Mouse (Mus musculus) lung, embryonic 15.5 days (tissue): ENCODE results near the gene Tmem131. TPM values are rescaled to one million over a fixed set of nuclear protein-coding genes. Genes with fewer than 3 reads are reported as not detected.

Experiments
- ATAC-seq: fragments of 200-750 bp; cut with Nextera tagmentation; 2 replicates; pipeline ENCODE4 v1.8.0; 2017; ENCODE audit warnings: moderate number of reproducible peaks, borderline replicate concordance; ENCODE audit not compliant: low FRiP score, low TSS enrichment; ENCODE audit errors: extremely low read depth
- H3K27ac ChIP-seq: fragments of 300-500 bp; sonication (generic); 2 replicates; pipeline ENCODE4 v1.5.1; 2015; ENCODE audit warnings: moderate library complexity, mild to moderate bottlenecking, inconsistent platforms
- H3K27me3 ChIP-seq: fragments of 300-500 bp; sonication (generic); 2 replicates; pipeline ENCODE4 v1.6.1; 2015; ENCODE audit warnings: inconsistent platforms
- H3K36me3 ChIP-seq: fragments of 300-500 bp; sonication (generic); 2 replicates; pipeline ENCODE4 v1.6.1; 2015; ENCODE audit warnings: inconsistent platforms
- H3K4me1 ChIP-seq: fragments of 300-500 bp; sonication (generic); 2 replicates; pipeline ENCODE4 v1.6.1; 2015; ENCODE audit warnings: inconsistent platforms
- H3K4me2 ChIP-seq: fragments of 300-500 bp; sonication (generic); 2 replicates; pipeline ENCODE4 v1.6.1; 2015; ENCODE audit warnings: inconsistent platforms, mild to moderate bottlenecking, moderate library complexity
- H3K4me3 ChIP-seq: fragments of 300-500 bp; sonication (generic); 2 replicates; pipeline ENCODE4 v1.5.1; 2015; ENCODE audit warnings: mild to moderate bottlenecking, inconsistent platforms
- H3K9ac ChIP-seq: fragments of 300-500 bp; sonication (generic); 2 replicates; pipeline ENCODE4 v1.6.1; 2015; ENCODE audit warnings: inconsistent platforms
- H3K9me3 ChIP-seq: fragments of 300-500 bp; sonication (generic); 2 replicates; pipeline ENCODE4 v1.6.1; 2016; ENCODE audit warnings: inconsistent platforms
- WGBS: fragments of 180-500 bp; shearing (Covaris S2); methylation state at CpG from one replicate; pipeline ENCODE4 v1.1.7; 2015; 5-methylcytosine and 5-hydroxymethylcytosine counted together
- polyA plus RNA-seq: library from polyadenylated mRNA; unstranded; fragments of >200 nt; fragmentation: Nextera tagmentation; extraction: Ambion mirVana; gene quantifications from 2 replicates; pipeline ENCODE4 v1.2.1, GENCODE M21; 2015

Tmem131 gene
- polyA plus RNA-seq = 9.9 and 11.4 TPM in 2 replicates

GRCm38 (mm10) chr1:36943653-36944052 lies at the start of gene Tmem131:
Tmem131 (minus strand) TSS chr1:36943666.
- no peaks in the 10 kb centered on the region for H3K36me3 ChIP-seq
- H3K4me3 ChIP-seq = no peak within 1 kb of the TSS
- no peak within 1 kb of the TSS for H3K4me2 ChIP-seq
- WGBS = 46% methylated on average over 5 of the region's 5 CpGs
- no peak within 1 kb of the TSS for H3K9ac ChIP-seq
- 0 out of 2 replicates have a peak, but pooled peaks cover 3% of the 10 kb centered on the region for H3K4me1 ChIP-seq
- ATAC-seq = no peak
- H3K27ac ChIP-seq = no peak within 1 kb of the TSS
- no peaks in the 10 kb centered on the region for H3K9me3 ChIP-seq
- no peaks in the 10 kb centered on the region for H3K27me3 ChIP-seq

- 66% methylated on average over 6 of the region's 6 CpGs for WGBS
- no peak for ATAC-seq
- H3K27me3 ChIP-seq = no peaks in the 10 kb centered on the region
- H3K4me3 ChIP-seq = no peak overlapping the region
- no peak overlapping the region for H3K27ac ChIP-seq
- H3K4me1 ChIP-seq = no peaks in the 10 kb centered on the region
- H3K4me2 ChIP-seq = no peak overlapping the region
- H3K9ac ChIP-seq = no peak overlapping the region
- no peaks in the 10 kb centered on the region for H3K36me3 ChIP-seq
- no peaks in the 10 kb centered on the region for H3K9me3 ChIP-seq
Observed at GRCm38 (mm10) chr1:36988561-36988960, 45.1 kb upstream of the Tmem131 start.

- ATAC-seq = no peak
- WGBS = 81% methylated on average over 6 of the region's 6 CpGs
- no peaks in the 10 kb centered on the region for H3K9me3 ChIP-seq
- H3K36me3 ChIP-seq = no peaks in the 10 kb centered on the region
- no peak overlapping the region for H3K27ac ChIP-seq
- H3K27me3 ChIP-seq = no peaks in the 10 kb centered on the region
- H3K4me3 ChIP-seq = no peak overlapping the region
- H3K9ac ChIP-seq = no peak overlapping the region
- no peak overlapping the region for H3K4me2 ChIP-seq
- H3K4me1 ChIP-seq = no peaks in the 10 kb centered on the region
Observed at GRCm38 (mm10) chr1:36988161-36988560, 44.7 kb upstream of the Tmem131 start.

- Histone ChIP-seq H3K9ac (no peak overlapping the region), H3K9me3 (no peaks in the 10 kb centered on the region), H3K4me2 (no peak overlapping the region), H3K4me1 (no peaks in the 10 kb centered on the region), H3K36me3 (no peaks in the 10 kb centered on the region), H3K27me3 (no peaks in the 10 kb centered on the region), H3K4me3 (no peak overlapping the region), H3K27ac (no peak overlapping the region)
- no peak for ATAC-seq
- 72% methylated on average over 10 of the region's 10 CpGs for WGBS
Observed at GRCm38 (mm10) chr1:36987172-36988148, 44.0 kb upstream of the Tmem131 start.

GRCm38 (mm10) chr1:36986396-36987160 lies 43.1 kb upstream of the Tmem131 start:
- Histone ChIP-seq H3K9ac (no peak overlapping the region), H3K27me3 (no peaks in the 10 kb centered on the region), H3K4me1 (no peaks in the 10 kb centered on the region), H3K4me2 (no peak overlapping the region), H3K27ac (no peak overlapping the region), H3K36me3 (no peaks in the 10 kb centered on the region), H3K9me3 (no peaks in the 10 kb centered on the region), H3K4me3 (no peak overlapping the region)
- ATAC-seq = no peak
- WGBS = 63% methylated on average over 14 of the region's 14 CpGs

- H3K4me3 ChIP-seq = no peak overlapping the region
- H3K27ac ChIP-seq = no peak overlapping the region
- H3K27me3 ChIP-seq = no peaks in the 10 kb centered on the region
- no peak for ATAC-seq
- H3K9ac ChIP-seq = no peak overlapping the region
- no peaks in the 10 kb centered on the region for H3K36me3 ChIP-seq
- no peaks in the 10 kb centered on the region for H3K9me3 ChIP-seq
- H3K4me2 ChIP-seq = no peak overlapping the region
- 64% methylated on average over 6 of the region's 6 CpGs for WGBS
- H3K4me1 ChIP-seq = no peaks in the 10 kb centered on the region
Observed at GRCm38 (mm10) chr1:36985896-36986295, 42.4 kb upstream of the Tmem131 start.

GRCm38 (mm10) chr1:36984406-36984805 lies 40.9 kb upstream of the Tmem131 start:
- WGBS = 40% methylated on average over 6 of the region's 6 CpGs
- H3K9ac ChIP-seq = no peak overlapping the region
- H3K4me3 ChIP-seq = no peak overlapping the region
- no peaks in the 10 kb centered on the region for H3K9me3 ChIP-seq
- no peak for ATAC-seq
- H3K27ac ChIP-seq = no peak overlapping the region
- H3K4me2 ChIP-seq = no peak overlapping the region
- no peaks in the 10 kb centered on the region for H3K4me1 ChIP-seq
- H3K27me3 ChIP-seq = no peaks in the 10 kb centered on the region
- H3K36me3 ChIP-seq = no peaks in the 10 kb centered on the region

- H3K9me3 ChIP-seq = no peaks in the 10 kb centered on the region
- no peak for ATAC-seq
- H3K4me1 ChIP-seq = no peaks in the 10 kb centered on the region
- H3K36me3 ChIP-seq = no peaks in the 10 kb centered on the region
- H3K27me3 ChIP-seq = no peaks in the 10 kb centered on the region
- H3K9ac ChIP-seq = no peak overlapping the region
- no peak overlapping the region for H3K4me2 ChIP-seq
- 32% methylated on average over 4 of the region's 4 CpGs for WGBS
- no peak overlapping the region for H3K4me3 ChIP-seq
- no peak overlapping the region for H3K27ac ChIP-seq
Observed at GRCm38 (mm10) chr1:36983754-36984153, 40.3 kb upstream of the Tmem131 start.

- Histone ChIP-seq H3K9me3 (no peaks in the 10 kb centered on the region), H3K4me1 (no peaks in the 10 kb centered on the region), H3K27ac (no peak overlapping the region), H3K27me3 (no peaks in the 10 kb centered on the region), H3K36me3 (no peaks in the 10 kb centered on the region), H3K4me2 (no peak overlapping the region), H3K4me3 (no peak overlapping the region), H3K9ac (no peak overlapping the region)
- WGBS = 68% methylated on average over 9 of the region's 9 CpGs
- no peak for ATAC-seq
Observed at GRCm38 (mm10) chr1:36982191-36982961, 38.9 kb upstream of the Tmem131 start.

- Histone ChIP-seq H3K27me3 (no peaks in the 10 kb centered on the region), H3K36me3 (no peaks in the 10 kb centered on the region), H3K4me3 (no peak overlapping the region), H3K4me2 (no peak overlapping the region), H3K9ac (no peak overlapping the region), H3K4me1 (no peaks in the 10 kb centered on the region), H3K9me3 (no peaks in the 10 kb centered on the region), H3K27ac (no peak overlapping the region)
- WGBS = 55% methylated on average over 4 of the region's 4 CpGs
- no peak for ATAC-seq
Observed at GRCm38 (mm10) chr1:36976770-36977169, 33.3 kb upstream of the Tmem131 start.

- Histone ChIP-seq H3K27ac (no peak overlapping the region), H3K4me1 (no peaks in the 10 kb centered on the region), H3K9me3 (no peaks in the 10 kb centered on the region), H3K4me2 (no peak overlapping the region), H3K4me3 (no peak overlapping the region), H3K36me3 (no peaks in the 10 kb centered on the region), H3K9ac (no peak overlapping the region), H3K27me3 (no peaks in the 10 kb centered on the region)
- no peak for ATAC-seq
- WGBS = 79% methylated on average over 3 of the region's 3 CpGs
Observed at GRCm38 (mm10) chr1:36970918-36971617, 27.6 kb upstream of the Tmem131 start.
